Mouse (Mus musculus): ENCODE data around the gene Scgb1c1.
"Not testable (repeated sequence)": the region's sequence is repeated elsewhere in the genome, so short reads cannot be mapped to it uniquely, and the experiment has no call there.

Gene Scgb1c1

GRCm38 (mm10) chr7:140880865-140881515 lies 35.6 kb downstream of the Scgb1c1 start:
- DNase-seq (ENCODE audit: low spot score in 2 of 2), result no peak

GRCm38 (mm10) chr7:140881696-140882468 lies 36.5 kb downstream of the Scgb1c1 start, which contains the start of the genes Psmd13 and Sirt3:
Gene Psmd13, plus strand, starts transcription at chr7:140881968.
Gene Sirt3, minus strand, starts transcription at chr7:140882309.
- DNase-seq (ENCODE audit: low spot score in 2 of 2), result peak; percentile 86 to 91

- DNase-seq (ENCODE audit: low spot score in 2 of 2), result no peak
Measured at GRCm38 (mm10) chr7:140882469-140882803, 37.1 kb downstream of the Scgb1c1 start.

GRCm38 (mm10) chr7:140890636-140891035 lies 45.3 kb downstream of the Scgb1c1 start:
- not testable (repeated sequence) for DNase-seq (ENCODE audit: low spot score in 2 of 2)

DNA sequence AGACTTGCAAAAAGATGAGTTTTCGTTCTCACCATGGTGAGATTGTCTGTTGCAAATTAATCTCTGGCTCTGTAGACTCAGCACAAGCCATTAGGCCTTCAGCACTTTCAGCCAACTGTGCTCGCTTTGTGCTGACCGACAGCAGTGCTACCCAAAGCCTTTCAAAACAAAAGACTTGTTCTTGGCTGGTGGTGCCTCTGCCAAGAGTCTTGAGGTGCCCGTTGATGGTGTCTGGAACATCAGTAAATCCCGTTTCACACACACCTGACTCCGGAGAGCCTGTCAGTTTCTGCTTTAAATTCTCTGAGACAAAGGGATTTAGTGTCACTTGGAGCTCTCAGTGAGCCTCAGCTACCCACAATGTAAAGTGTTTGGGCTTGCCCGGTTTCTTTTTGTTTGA lies 48.7 kb downstream of the Scgb1c1 start:
- no peak for DNase-seq (ENCODE audit: low spot score in 2 of 2)

GRCm38 (mm10) chr7:140894611-140895010 lies 49.3 kb downstream of the Scgb1c1 start:
- no peak for DNase-seq (ENCODE audit: low spot score in 2 of 2)

Measured in thymus, postnatal 10 days (tissue).